Mouse (Mus musculus) thymus, adult 2 months (tissue): ENCODE data around the gene Dmrtc2. TPM values are rescaled to one million over a fixed set of nuclear protein-coding genes. Genes with fewer than 3 reads are reported as not detected.

Experiments used
- DNase-seq: peaks from one replicate; pipeline ENCODE4 v3.0.0; 2021
- H3K27ac ChIP-seq: fragments of 200-500 bp; 2 replicates; pipeline ENCODE4 v1.5.1; 2012; ENCODE audit warnings: low read length, control low read depth; ENCODE audit not compliant: control insufficient read depth, insufficient read depth
- H3K27me3 ChIP-seq: fragments of 200-500 bp; 2 replicates; pipeline ENCODE4 v1.6.1; 2012; ENCODE audit warnings: mild to moderate bottlenecking, low read length, moderate library complexity, mixed read lengths; ENCODE audit not compliant: control insufficient read depth, insufficient read depth
- H3K36me3 ChIP-seq: fragments of 200-500 bp; 2 replicates; pipeline ENCODE4 v1.6.1; 2012; ENCODE audit warnings: mild to moderate bottlenecking, low read length, moderate library complexity; ENCODE audit not compliant: control insufficient read depth, insufficient read depth
- H3K4me1 ChIP-seq: fragments of 200-500 bp; replicated peaks from 2 replicates; pipeline ENCODE4 v1.6.1; 2012; ENCODE audit warnings: low read length; ENCODE audit not compliant: control insufficient read depth, insufficient read depth
- H3K4me3 ChIP-seq: fragments of 200-500 bp; 2 replicates; pipeline ENCODE4 v1.5.1; 2012; ENCODE audit warnings: mild to moderate bottlenecking, low read length, control low read depth, moderate library complexity; ENCODE audit not compliant: control insufficient read depth, insufficient read depth
- CTCF ChIP-seq: fragments of 200-500 bp; IDR thresholded peaks from 2 replicates; pipeline ENCODE4 v1.5.1; 2012; ENCODE audit warnings: mild to moderate bottlenecking, control low read depth, low read length, moderate library complexity, borderline replicate concordance; ENCODE audit not compliant: control insufficient read depth, poor library complexity, insufficient read depth; ENCODE audit errors: extremely low read depth
- POLR2A ChIP-seq: fragments of 200-500 bp; IDR thresholded peaks from 2 replicates; pipeline ENCODE4 v1.6.1; 2012; ENCODE audit warnings: mild to moderate bottlenecking, low read length, control low read depth, moderate library complexity; ENCODE audit not compliant: control insufficient read depth, poor library complexity, insufficient read depth; ENCODE audit errors: extremely low read depth
- WGBS: fragments of 180-500 bp; shearing (Covaris S2); methylation state at CpG from one replicate; pipeline ENCODE4 v1.1.7; 2018; 5-methylcytosine and 5-hydroxymethylcytosine counted together
- polyA plus RNA-seq: library from polyadenylated mRNA; depleted of rRNA; stranded (reverse); fragments of >200 nt; gene quantifications from 2 replicates; pipeline ENCODE4 v1.2.3, GENCODE M21; 2012; rRNA removed

The Dmrtc2 gene
- polyA plus RNA-seq, 1 experiment, result not detected

- peaks cover 39% of the 10 kb centered on the region for H3K4me1 ChIP-seq
- WGBS, result under 1% methylated on average over 29 of the region's 30 CpGs
- H3K4me3 ChIP-seq, result peak overlapping the region; percentile 85
- no peaks in the 10 kb centered on the region for H3K27me3 ChIP-seq
- peak; percentile 52 for TF ChIP-seq POLR2A
- TF ChIP-seq CTCF, result peak; percentile 57; the same call in 1 of the 2 replicates
- peak overlapping the region; percentile 77 for H3K27ac ChIP-seq
- peak; percentile 97 for DNase-seq
- H3K36me3 ChIP-seq, result peaks cover 9% of the 10 kb centered on the region
Observed at GRCm38 (mm10) chr7:24904070-24904483, 34.2 kb downstream of the Dmrtc2 start.

- peaks cover 39% of the 10 kb centered on the region for H3K4me1 ChIP-seq
- WGBS, result 17% methylated on average over 3 of the region's 3 CpGs
- peaks cover 16% of the 10 kb centered on the region for H3K36me3 ChIP-seq
- 0 out of 2 replicates have a peak, but pooled peaks have one; percentile 21 for TF ChIP-seq CTCF
- no peak for TF ChIP-seq POLR2A
- H3K27me3 ChIP-seq, result no peaks in the 10 kb centered on the region
- H3K27ac ChIP-seq, result peak overlapping the region; percentile 48
- peak overlapping the region; percentile 10 for H3K4me3 ChIP-seq
- DNase-seq, result peak; percentile 59
Observed at GRCm38 (mm10) chr7:24904936-24905335, 35.1 kb downstream of the Dmrtc2 start.

- H3K27ac ChIP-seq, result peak overlapping the region; percentile 97
- WGBS, result 3% methylated on average over 6 of the region's 6 CpGs
Observed at GRCm38 (mm10) chr7:24906551-24906950, 36.7 kb downstream of the Dmrtc2 start.

GRCm38 (mm10) chr7:24907211-24907748 is 37.4 kb downstream of the Dmrtc2 start:
- Histone ChIP-seq H3K36me3 (peaks cover 31% of the 10 kb centered on the region), H3K27ac (peak overlapping the region; percentile 97)

More at GRCm38 (mm10) chr7:24906551-24906950, 36.7 kb downstream of the Dmrtc2 start:
- TF ChIP-seq POLR2A (no peak), CTCF (no peak)
- Histone ChIP-seq H3K36me3 (peaks cover 25% of the 10 kb centered on the region), H3K27me3 (no peaks in the 10 kb centered on the region), H3K4me3 (peak overlapping the region; percentile 53), H3K4me1 (peaks cover 39% of the 10 kb centered on the region)
- DNase-seq, result peak; percentile 53

GRCm38 (mm10) chr7:24912480-24912879 is 42.6 kb downstream of the Dmrtc2 start:
- H3K27me3 ChIP-seq, result no peaks in the 10 kb centered on the region
- 96% methylated on average over 14 of the region's 14 CpGs for WGBS
- TF ChIP-seq CTCF (no peak), POLR2A (no peak)
- H3K4me1 ChIP-seq, result peaks cover 11% of the 10 kb centered on the region
- H3K27ac ChIP-seq, result no peak overlapping the region
- no peak for DNase-seq
- peaks cover 56% of the 10 kb centered on the region for H3K36me3 ChIP-seq
- no peak overlapping the region for H3K4me3 ChIP-seq

More at GRCm38 (mm10) chr7:24907211-24907748, 37.4 kb downstream of the Dmrtc2 start:
- H3K27me3 ChIP-seq, result no peaks in the 10 kb centered on the region
- TF ChIP-seq POLR2A (0 out of 2 replicates have a peak, but pooled peaks have one; percentile 39), CTCF (0 out of 2 replicates have a peak, but pooled peaks have one; percentile 41)
- 3% methylated on average over 13 of the region's 13 CpGs for WGBS
- peak; percentile 84 for DNase-seq
- peak overlapping the region; percentile 53 for H3K4me3 ChIP-seq
- peaks cover 32% of the 10 kb centered on the region for H3K4me1 ChIP-seq

GRCm38 (mm10) chr7:24918763-24919323 is 49.0 kb downstream of the Dmrtc2 start:
- H3K27me3 ChIP-seq, result no peaks in the 10 kb centered on the region
- 97% methylated on average over 20 of the region's 20 CpGs for WGBS
- no peak overlapping the region for H3K27ac ChIP-seq
- H3K4me1 ChIP-seq, result no peaks in the 10 kb centered on the region
- H3K36me3 ChIP-seq, result peaks cover 71% of the 10 kb centered on the region
- TF ChIP-seq POLR2A (no peak), CTCF (no peak)
- no peak for DNase-seq
- no peak overlapping the region for H3K4me3 ChIP-seq

GRCm38 (mm10) chr7:24919728-24920127 is 49.9 kb downstream of the Dmrtc2 start:
- 93% methylated on average over 9 of the region's 9 CpGs for WGBS
- H3K4me1 ChIP-seq, result no peaks in the 10 kb centered on the region
- H3K27me3 ChIP-seq, result no peaks in the 10 kb centered on the region
- DNase-seq, result no peak
- H3K36me3 ChIP-seq, result peaks cover 79% of the 10 kb centered on the region
- H3K4me3 ChIP-seq, result no peak overlapping the region
- TF ChIP-seq CTCF (no peak), POLR2A (no peak)
- H3K27ac ChIP-seq, result no peak overlapping the region

Other genes starting within 250 kb of the Dmrtc2 start
- 4.2 and 4.7 TPM in 2 replicates for gene Lypd3, start 233.5 kb upstream of the Dmrtc2 start, polyA plus RNA-seq
- 0.38 TPM in 1 of 2 replicates, not detected in the other for gene Tex101, start 193.4 kb upstream of the Dmrtc2 start, polyA plus RNA-seq
- gene BC049730, start 160.8 kb upstream of the Dmrtc2 start, polyA plus RNA-seq, result not detected in 2 replicates
- gene Gm4763, start 143.1 kb upstream of the Dmrtc2 start, polyA plus RNA-seq, result not detected in 2 replicates
- gene Cd177, start 109.7 kb upstream of the Dmrtc2 start, polyA plus RNA-seq, result 2.9 and 3.0 TPM in 2 replicates
- 1.4 and 2.1 TPM in 2 replicates for gene Ceacam10, start 92.9 kb upstream of the Dmrtc2 start, polyA plus RNA-seq
- gene Gm9844, start 7.8 kb upstream of the Dmrtc2 start, polyA plus RNA-seq, result 6.4 and 6.8 TPM in 2 replicates
- gene Lypd4, start 116 bp upstream of the Dmrtc2 start, polyA plus RNA-seq, result 0.15 TPM in 1 of 2 replicates, not detected in the other
- gene Rps19, start 14.3 kb downstream of the Dmrtc2 start, polyA plus RNA-seq, result 543 and 698 TPM in 2 replicates
- 38.2 and 44.0 TPM in 2 replicates for gene Cd79a, start 27.3 kb downstream of the Dmrtc2 start, polyA plus RNA-seq
- 1,726 and 1,877 TPM in 2 replicates for gene Arhgef1, start 32.9 kb downstream of the Dmrtc2 start, polyA plus RNA-seq
- gene Gm4881, start 74.4 kb downstream of the Dmrtc2 start, polyA plus RNA-seq, result 0.31 TPM in 1 of 2 replicates, not detected in the other
- gene Rabac1, start 102.7 kb downstream of the Dmrtc2 start, polyA plus RNA-seq, result 433 and 569 TPM in 2 replicates
- gene Atp1a3, start 135.9 kb downstream of the Dmrtc2 start, polyA plus RNA-seq, result 5.6 and 7.1 TPM in 2 replicates
- 19.1 and 23.0 TPM in 2 replicates for gene Grik5, start 202.3 kb downstream of the Dmrtc2 start, polyA plus RNA-seq
- 65.0 and 68.8 TPM in 2 replicates for gene Zfp574, start 202.5 kb downstream of the Dmrtc2 start, polyA plus RNA-seq